Mouse (Mus musculus) colon, adult 2 months (tissue): Measurements from ENCODE around the gene Trarg1. TPM values are rescaled to one million over a fixed set of nuclear protein-coding genes. Genes with fewer than 3 reads are reported as not detected.

Source experiments
- polyA plus RNA-seq: library from polyadenylated mRNA; depleted of rRNA; stranded (reverse); fragments of >200 nt; gene quantifications from 2 replicates; pipeline ENCODE4 v1.2.3, GENCODE M21; 2012; rRNA removed

Gene Trarg1
- polyA plus RNA-seq, result 0.73 and 1.2 TPM in 2 replicates

DNA sequence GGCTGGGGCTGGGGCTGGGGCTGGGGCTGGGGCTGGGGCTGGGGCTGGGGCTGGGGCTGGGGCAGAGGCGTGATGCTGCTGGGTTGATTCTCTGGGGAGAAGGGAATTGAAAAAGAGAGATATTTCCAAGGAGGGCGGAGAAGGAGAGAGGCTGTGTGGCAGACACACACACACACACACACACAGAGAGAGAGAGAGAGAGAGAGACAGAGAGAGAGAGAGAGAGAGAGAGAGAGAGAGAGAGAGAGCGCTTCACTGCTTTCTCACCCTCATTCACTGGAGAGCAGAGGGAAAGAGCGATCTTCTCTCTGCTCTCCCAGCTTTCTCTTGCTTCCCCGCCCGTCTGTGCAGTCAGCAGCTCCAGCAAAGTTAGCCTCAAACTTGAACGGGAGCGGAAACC lies at the start of gene Trarg1:
TSS of gene Trarg1 (plus strand) at position 301 of the 400 bp plus-strand sequence.

GRCm38 (mm10) chr11:76671871-76672475 lies 7.6 kb upstream of the Trarg1 start, which contains the start of gene Bhlha9:
Gene Bhlha9 (plus strand): TSS chr11:76672470.

Other genes starting within 250 kb of the Trarg1 start
- gene Abr, start 57.5 kb upstream of the Trarg1 start, polyA plus RNA-seq, result 97.7 and 114 TPM in 2 replicates
- gene Bhlha9, start 7.3 kb upstream of the Trarg1 start, polyA plus RNA-seq, result 0.36 and 1.2 TPM in 2 replicates
- gene Gosr1, start 83.8 kb downstream of the Trarg1 start, polyA plus RNA-seq, result 14.2 and 16.0 TPM in 2 replicates
- gene Cpd, start 167.2 kb downstream of the Trarg1 start, polyA plus RNA-seq, result 55.8 and 60.5 TPM in 2 replicates
- 4.0 and 5.0 TPM in 2 replicates for gene Tmigd1, start 222.4 kb downstream of the Trarg1 start, polyA plus RNA-seq
- gene Blmh, start 245.0 kb downstream of the Trarg1 start, polyA plus RNA-seq, result 8.5 and 8.9 TPM in 2 replicates